Mouse (Mus musculus) adrenal gland, postnatal 0 days (tissue): ENCODE measurements around the gene Prss12. TPM values are rescaled to one million over a fixed set of nuclear protein-coding genes. Genes with fewer than 3 reads are reported as not detected.

ENCODE experiments used
- polyA plus RNA-seq: library from polyadenylated mRNA; unstranded; fragments of >200 nt; fragmentation: Nextera tagmentation; extraction: Ambion mirVana; gene quantifications from 2 replicates; pipeline ENCODE4 v1.2.1, GENCODE M21; 2015

Gene Prss12
- 3.0 and 5.2 TPM in 2 replicates for polyA plus RNA-seq

GRCm38 (mm10) chr3:123446708-123447537 lies at the start of gene Prss12:
Prss12 (plus strand) TSS chr3:123446913.

Other genes starting within 250 kb of the Prss12 start
- gene Synpo2, start 210.8 kb upstream of the Prss12 start, polyA plus RNA-seq, result 1.6 and 1.8 TPM in 2 replicates
- gene Sec24d, start 179.5 kb upstream of the Prss12 start, polyA plus RNA-seq, result 46.1 and 64.3 TPM in 2 replicates
- 12.1 and 14.8 TPM in 2 replicates for gene Mettl14, start 60.8 kb upstream of the Prss12 start, polyA plus RNA-seq
- gene Ndst3, start 243.9 kb downstream of the Prss12 start, polyA plus RNA-seq, result 0.32 and 0.51 TPM in 2 replicates